Mouse (Mus musculus) kidney, embryonic 15.5 days (tissue): ENCODE results near the gene Sntb2. TPM values are rescaled to one million over a fixed set of nuclear protein-coding genes. Genes with fewer than 3 reads are reported as not detected.

Experiments used
- ATAC-seq: fragments of 200-750 bp; cut with Nextera tagmentation; replicated peaks from 2 replicates; pipeline ENCODE4 v1.8.0; 2017; ENCODE audit warnings: moderate TSS enrichment; ENCODE audit not compliant: low FRiP score
- H3K27ac ChIP-seq: fragments of 300-500 bp; sonication (generic); 2 replicates; pipeline ENCODE4 v1.5.1; 2015; ENCODE audit warnings: mild to moderate bottlenecking, inconsistent platforms
- H3K27me3 ChIP-seq: fragments of 300-500 bp; sonication (generic); 2 replicates; pipeline ENCODE4 v1.6.1; 2015; ENCODE audit warnings: inconsistent platforms
- H3K36me3 ChIP-seq: fragments of 300-500 bp; sonication (generic); 2 replicates; pipeline ENCODE4 v1.6.1; 2015; ENCODE audit warnings: inconsistent platforms
- H3K4me1 ChIP-seq: fragments of 300-500 bp; sonication (generic); 2 replicates; pipeline ENCODE4 v1.6.1; 2015; ENCODE audit warnings: inconsistent platforms
- H3K4me2 ChIP-seq: fragments of 300-500 bp; sonication (generic); 2 replicates; pipeline ENCODE4 v1.6.1; 2015; ENCODE audit warnings: moderate library complexity, mild to moderate bottlenecking, inconsistent platforms
- H3K4me3 ChIP-seq: fragments of 300-500 bp; sonication (generic); replicated peaks from 2 replicates; pipeline ENCODE4 v1.5.1; 2015; ENCODE audit warnings: mild to moderate bottlenecking, inconsistent platforms
- H3K9ac ChIP-seq: fragments of 300-500 bp; sonication (generic); 2 replicates; pipeline ENCODE4 v1.6.1; 2015; ENCODE audit warnings: mild to moderate bottlenecking, inconsistent platforms
- H3K9me3 ChIP-seq: fragments of 300-500 bp; sonication (generic); replicated peaks from 2 replicates; pipeline ENCODE4 v1.6.1; 2016; ENCODE audit warnings: inconsistent platforms
- WGBS: fragments of 180-500 bp; shearing (Covaris S2); methylation state at CpG from one replicate; pipeline ENCODE4 v1.1.7; 2015; ENCODE audit warnings: mixed read lengths; 5-methylcytosine and 5-hydroxymethylcytosine counted together
- polyA plus RNA-seq: library from polyadenylated mRNA; unstranded; fragments of >200 nt; fragmentation: Nextera tagmentation; extraction: Ambion mirVana; gene quantifications from 2 replicates; pipeline ENCODE4 v1.2.1, GENCODE M21; 2015

Sntb2 gene
- polyA plus RNA-seq = 15.6 and 16.4 TPM in 2 replicates

DNA sequence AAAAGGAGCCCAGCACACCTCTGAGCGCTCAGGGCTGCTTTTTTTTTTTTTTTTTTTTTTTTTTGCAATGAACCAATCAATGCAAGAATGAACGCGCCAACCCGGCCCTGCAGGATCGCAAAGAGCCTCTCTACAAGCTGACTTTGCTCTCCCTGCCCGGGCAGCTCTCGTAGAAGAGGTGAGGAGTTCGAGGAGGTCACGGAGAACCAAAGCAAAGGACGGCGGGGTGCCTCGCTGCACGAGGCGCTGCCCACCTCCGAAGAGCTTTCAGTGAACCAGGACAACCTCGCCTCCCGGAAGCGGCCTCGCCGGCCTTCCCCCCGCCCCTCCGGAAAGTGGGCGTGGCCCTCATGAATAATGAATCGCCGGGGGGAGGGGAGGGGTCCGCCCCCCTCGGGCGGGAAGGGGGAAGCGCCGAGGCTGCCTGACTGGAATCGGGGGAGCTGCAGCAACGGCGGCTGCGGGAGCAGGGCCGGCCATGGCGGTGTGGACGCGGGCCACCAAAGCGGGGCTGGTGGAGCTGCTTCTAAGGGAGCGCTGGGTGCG, at the start of gene Sntb2:
Gene Sntb2 (plus strand): TSS at position 427 of the 546 bp plus-strand sequence.
- Histone ChIP-seq H3K36me3 (no peaks in the 10 kb centered on the region), H3K27me3 (no peaks in the 10 kb centered on the region), H3K27ac (peak within 1 kb of the TSS; percentile 94), H3K9me3 (no peaks in the 10 kb centered on the region), H3K4me2 (peak within 1 kb of the TSS; percentile 84), H3K4me1 (peaks cover 40% of the 10 kb centered on the region), H3K9ac (peak within 1 kb of the TSS; percentile 96), H3K4me3 (peak within 1 kb of the TSS; percentile 94)
- under 1% methylated on average over 41 of the region's 41 CpGs for WGBS
- ATAC-seq = peak; percentile 83

- Histone ChIP-seq H3K4me1 (peaks cover 28% of the 10 kb centered on the region), H3K4me3 (no peak overlapping the region), H3K9ac (no peak overlapping the region), H3K27me3 (no peaks in the 10 kb centered on the region), H3K9me3 (no peaks in the 10 kb centered on the region), H3K27ac (no peak overlapping the region), H3K36me3 (peaks cover 44% of the 10 kb centered on the region), H3K4me2 (no peak overlapping the region)
- WGBS = 39% methylated on average over 5 of the region's 5 CpGs
- ATAC-seq = no peak
These were observed 48.0 kb upstream of the Sntb2 start for GRCm38 (mm10) chr8:106887336-106888189.

DNA sequence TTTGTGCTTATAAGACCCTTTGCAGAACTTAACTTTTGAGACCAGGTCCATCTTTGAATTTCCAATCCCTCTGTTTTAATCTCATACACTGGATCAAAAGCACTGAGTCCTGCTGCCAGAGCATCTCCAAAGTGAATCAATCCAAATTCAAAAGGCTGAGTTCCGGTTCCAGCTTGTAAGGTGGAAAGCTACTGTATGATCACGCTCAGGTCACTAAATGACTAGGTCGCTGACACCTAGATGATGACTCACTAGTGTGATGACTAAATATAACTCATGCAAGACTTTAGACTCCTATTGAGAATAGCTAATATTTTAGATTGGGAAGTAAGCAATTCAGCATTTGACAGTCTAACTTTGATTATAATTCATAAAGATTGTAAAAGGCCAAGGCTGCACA, 46.7 kb upstream of the Sntb2 start:
- H3K4me2 ChIP-seq = no peak overlapping the region
- peaks cover 32% of the 10 kb centered on the region for H3K36me3 ChIP-seq
- peaks cover 28% of the 10 kb centered on the region for H3K4me1 ChIP-seq
- H3K27me3 ChIP-seq = no peaks in the 10 kb centered on the region
- 76% methylated on average over 3 of the region's 3 CpGs for WGBS
- H3K9me3 ChIP-seq = no peaks in the 10 kb centered on the region
- H3K9ac ChIP-seq = no peak overlapping the region
- no peak overlapping the region for H3K4me3 ChIP-seq
- no peak overlapping the region for H3K27ac ChIP-seq
- ATAC-seq = no peak

GRCm38 (mm10) chr8:106892210-106892805, 43.2 kb upstream of the Sntb2 start:
- WGBS = under 1% methylated on average over 15 of the region's 15 CpGs
- ATAC-seq = peak; percentile 33; the same call in 1 of the 2 replicates

GRCm38 (mm10) chr8:106892806-106893451, 42.6 kb upstream of the Sntb2 start:
- Histone ChIP-seq H3K9ac (peak overlapping the region; percentile 96), H3K36me3 (peaks cover 33% of the 10 kb centered on the region), H3K27ac (peak overlapping the region; percentile 97), H3K4me3 (peak overlapping the region; percentile 99), H3K27me3 (no peaks in the 10 kb centered on the region), H3K9me3 (no peaks in the 10 kb centered on the region), H3K4me1 (peaks cover 46% of the 10 kb centered on the region), H3K4me2 (peak overlapping the region; percentile 72)
- WGBS = under 1% methylated on average over 57 of the region's 57 CpGs
- peak; percentile 80 for ATAC-seq

More at GRCm38 (mm10) chr8:106892210-106892805, 43.2 kb upstream of the Sntb2 start:
- Histone ChIP-seq H3K9me3 (no peaks in the 10 kb centered on the region), H3K27me3 (no peaks in the 10 kb centered on the region), H3K4me2 (peak overlapping the region; percentile 72), H3K27ac (peak overlapping the region; percentile 97), H3K4me1 (peaks cover 47% of the 10 kb centered on the region), H3K36me3 (peaks cover 27% of the 10 kb centered on the region), H3K4me3 (peak overlapping the region; percentile 99), H3K9ac (peak overlapping the region; percentile 96)

- ATAC-seq = peak; percentile 93
- WGBS = under 1% methylated on average over 63 of the region's 63 CpGs
- peak within 1 kb of the TSS; percentile 96 for H3K9ac ChIP-seq
- peaks cover 40% of the 10 kb centered on the region for H3K36me3 ChIP-seq
- H3K4me1 ChIP-seq = peaks cover 43% of the 10 kb centered on the region
- H3K27ac ChIP-seq = peak within 1 kb of the TSS; percentile 97
- peak within 1 kb of the TSS; percentile 72 for H3K4me2 ChIP-seq
- H3K4me3 ChIP-seq = peak within 1 kb of the TSS; percentile 99
- no peaks in the 10 kb centered on the region for H3K27me3 ChIP-seq
- H3K9me3 ChIP-seq = no peaks in the 10 kb centered on the region
These were observed 41.9 kb upstream of the Sntb2 start, which contains the start of gene Utp4 for GRCm38 (mm10) chr8:106893481-106894156. Utp4 (plus strand) TSS chr8:106893636.

DNA sequence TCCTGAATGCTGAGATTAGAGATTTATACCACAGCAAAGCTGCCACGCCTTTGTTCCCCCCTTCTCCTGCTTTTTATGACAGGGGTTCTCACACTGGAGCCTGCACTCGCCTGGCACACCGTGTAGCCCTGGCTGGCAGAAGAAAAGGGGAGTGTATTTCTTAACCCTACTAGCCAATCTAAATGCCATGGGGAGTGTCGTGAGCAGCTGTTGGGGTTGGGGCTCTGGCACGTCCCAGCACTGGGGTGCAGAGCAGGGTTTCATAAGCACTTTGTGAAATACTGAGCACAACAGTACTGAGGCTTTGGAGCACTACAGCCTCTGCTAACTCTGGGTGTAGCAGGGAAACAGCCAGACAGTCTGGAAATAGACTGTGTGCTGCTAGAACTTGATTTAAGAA, 36.1 kb upstream of the Sntb2 start:
- ATAC-seq = no peak
- 86% methylated on average over 5 of the region's 5 CpGs for WGBS
- Histone ChIP-seq H3K4me1 (peaks cover 18% of the 10 kb centered on the region), H3K36me3 (peaks cover 98% of the 10 kb centered on the region), H3K27me3 (no peaks in the 10 kb centered on the region), H3K27ac (no peak overlapping the region), H3K9ac (no peak overlapping the region), H3K4me2 (no peak overlapping the region), H3K9me3 (no peaks in the 10 kb centered on the region), H3K4me3 (no peak overlapping the region)

DNA sequence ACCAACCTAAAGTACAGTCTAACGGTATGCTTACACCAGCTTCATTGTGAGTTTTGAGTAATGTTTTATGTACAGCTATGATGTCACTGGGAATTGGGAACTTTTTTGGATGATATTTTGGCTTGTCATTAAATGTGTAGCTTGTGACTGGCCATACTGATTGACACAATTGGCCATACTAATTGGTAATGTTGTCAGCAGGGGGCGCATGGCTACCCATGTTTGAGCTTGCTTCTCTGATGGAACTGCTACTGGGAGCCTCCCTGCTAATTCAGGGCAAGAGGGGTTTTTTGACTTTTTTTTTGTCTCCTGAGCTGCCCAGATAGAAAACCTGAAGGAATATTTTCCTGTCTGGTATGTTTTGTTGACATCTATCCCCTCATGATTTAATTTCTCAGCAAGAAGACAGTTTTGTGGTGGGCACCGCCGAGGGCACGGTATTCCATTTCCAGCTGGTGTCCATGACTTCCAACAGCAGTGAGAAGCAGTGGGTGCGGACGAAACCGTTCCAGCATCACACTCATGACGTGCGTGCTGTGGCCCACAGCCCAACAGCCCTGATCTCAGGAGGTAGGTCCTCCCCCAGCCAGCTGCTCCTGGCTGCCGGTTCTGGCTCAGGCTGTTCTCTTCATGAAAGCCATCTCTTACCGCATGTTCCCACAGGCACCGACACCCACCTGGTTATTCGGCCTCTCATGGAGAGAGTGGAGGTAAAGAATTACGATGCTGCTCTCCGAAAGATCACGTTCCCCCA, 29.6 kb upstream of the Sntb2 start:
- no peak for ATAC-seq

GRCm38 (mm10) chr8:106906635-106907034, 28.9 kb upstream of the Sntb2 start:
- no peaks in the 10 kb centered on the region for H3K9me3 ChIP-seq
- H3K4me3 ChIP-seq = no peak overlapping the region
- no peak overlapping the region for H3K4me2 ChIP-seq
- H3K27ac ChIP-seq = no peak overlapping the region
- H3K9ac ChIP-seq = no peak overlapping the region
- peaks cover 4% of the 10 kb centered on the region; the same call in 1 of the 2 replicates for H3K4me1 ChIP-seq
- 98% methylated on average over 6 of the region's 6 CpGs for WGBS
- ATAC-seq = no peak
- no peaks in the 10 kb centered on the region for H3K27me3 ChIP-seq
- peaks cover 86% of the 10 kb centered on the region for H3K36me3 ChIP-seq

More for the DNA sequence above, 29.6 kb upstream of the Sntb2 start:
- Histone ChIP-seq H3K9me3 (no peaks in the 10 kb centered on the region), H3K4me1 (peaks cover 4% of the 10 kb centered on the region; the same call in 1 of the 2 replicates), H3K36me3 (peaks cover 87% of the 10 kb centered on the region), H3K27me3 (no peaks in the 10 kb centered on the region), H3K4me2 (no peak overlapping the region), H3K4me3 (no peak overlapping the region), H3K27ac (no peak overlapping the region), H3K9ac (no peak overlapping the region)
- 90% methylated on average over 17 of the region's 17 CpGs for WGBS

- 89% methylated on average over 6 of the region's 6 CpGs for WGBS
These were observed 28.1 kb upstream of the Sntb2 start for GRCm38 (mm10) chr8:106907450-106907849.

GRCm38 (mm10) chr8:106908291-106908690, 27.3 kb upstream of the Sntb2 start:
- Histone ChIP-seq H3K9me3 (no peaks in the 10 kb centered on the region), H3K27me3 (no peaks in the 10 kb centered on the region), H3K9ac (no peak overlapping the region), H3K4me3 (no peak overlapping the region), H3K4me2 (no peak overlapping the region), H3K36me3 (peaks cover 85% of the 10 kb centered on the region), H3K4me1 (no peaks in the 10 kb centered on the region), H3K27ac (no peak overlapping the region)
- no peak for ATAC-seq
- 86% methylated on average over 7 of the region's 7 CpGs for WGBS

More at GRCm38 (mm10) chr8:106907450-106907849, 28.1 kb upstream of the Sntb2 start:
- no peak for ATAC-seq
- Histone ChIP-seq H3K4me2 (no peak overlapping the region), H3K36me3 (peaks cover 86% of the 10 kb centered on the region), H3K27me3 (no peaks in the 10 kb centered on the region), H3K9ac (no peak overlapping the region), H3K4me3 (no peak overlapping the region), H3K27ac (no peak overlapping the region), H3K4me1 (peaks cover under 1% of the 10 kb centered on the region; the same call in 1 of the 2 replicates), H3K9me3 (no peaks in the 10 kb centered on the region)
